Mouse (Mus musculus): ENCODE data around the gene 2310034G01Rik.

- no peak for TF ChIP-seq MAX (IDR thresholded peaks at IDR 0.05; ENCODE audit: low read length)
- TF ChIP-seq CHD1 (IDR thresholded peaks at IDR 0.05; ENCODE audit: low read depth, low read length) = no peak
- no peak for TF ChIP-seq CTCF (IDR thresholded peaks at IDR 0.05 in 2 of 3, conservative IDR thresholded peaks at IDR 0.05 in 1 of 3; ENCODE audit: control insufficient read depth in 1 of 3, insufficient read depth in 1 of 3, low read depth in 2 of 3, low read length in 3 of 3, poor library complexity in 1 of 3, severe bottlenecking in 1 of 3)
These were observed 32.2 kb upstream of the 2310034G01Rik start for GRCm38 (mm10) chr19:46382275-46382674.

Measured in MEL (cell line).